Mouse (Mus musculus) adrenal gland, postnatal 36 days (tissue): ENCODE results near the gene Setd5. TPM values are rescaled to one million over a fixed set of nuclear protein-coding genes. Genes with fewer than 3 reads are reported as not detected.
A peak's percentile ranks its signal among the peaks of the same experiment; 100 is the strongest.

ENCODE experiments used
- DNase-seq, 2 experiments: peaks; one replicate each; pipeline ENCODE4 v3.0.0; 2021; ENCODE audit warnings: mixed read lengths in 1 of 2
- total RNA-seq, 2 experiments: library from RNA; stranded (reverse); gene quantifications; 2 replicates each; pipeline ENCODE4 v1.2.3; 2021

Setd5 gene
- total RNA-seq, 2 experiments from 2014 or later = 87.7 to 88.4 TPM

- no peak for DNase-seq
Observed at GRCm38 (mm10) chr6:113141389-113142094, 64.4 kb downstream of the Setd5 start.

DNA sequence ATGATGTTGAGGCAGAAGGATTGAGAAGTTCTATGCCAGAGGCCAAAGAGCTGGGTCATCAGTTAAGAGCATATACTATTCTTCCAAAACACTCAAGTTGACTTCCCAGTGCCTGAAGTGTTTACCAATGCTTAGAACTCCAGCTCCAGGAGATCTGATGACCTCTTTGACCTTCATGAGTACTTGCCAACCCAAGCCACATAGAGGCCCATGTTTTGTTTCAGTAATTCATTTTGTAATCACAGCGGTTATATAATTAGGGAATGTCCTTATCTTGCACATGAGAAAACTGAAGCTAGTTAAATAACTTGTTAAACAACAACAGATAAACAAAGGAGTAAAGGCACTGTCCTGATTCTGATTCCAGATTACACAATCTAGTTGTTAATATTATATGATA, 67.6 kb downstream of the Setd5 start:
- DNase-seq = peak in 1 of 2 experiments; percentile 25

- no peak for DNase-seq
Observed at GRCm38 (mm10) chr6:113145249-113145648, 68.1 kb downstream of the Setd5 start.

DNA sequence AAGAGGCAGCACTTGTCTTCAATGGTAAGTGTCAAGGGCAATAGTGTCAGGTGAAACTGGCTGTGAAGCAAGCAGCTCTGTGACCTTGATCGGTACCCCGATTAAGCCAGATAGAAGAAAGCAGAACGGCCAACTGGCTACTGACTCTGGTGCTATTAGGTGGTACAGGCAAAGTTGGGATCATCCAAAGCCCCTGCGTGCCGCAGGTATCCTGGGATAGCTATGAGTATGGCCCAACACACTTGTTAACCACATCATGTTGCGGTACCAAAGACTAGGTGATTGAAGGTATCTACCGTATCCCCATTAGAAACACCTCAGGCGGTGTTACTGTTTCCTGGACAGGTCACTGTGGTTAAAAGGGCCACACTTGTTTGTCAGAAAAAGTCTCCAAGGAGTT, 76.9 kb downstream of the Setd5 start:
- DNase-seq = no peak

DNA sequence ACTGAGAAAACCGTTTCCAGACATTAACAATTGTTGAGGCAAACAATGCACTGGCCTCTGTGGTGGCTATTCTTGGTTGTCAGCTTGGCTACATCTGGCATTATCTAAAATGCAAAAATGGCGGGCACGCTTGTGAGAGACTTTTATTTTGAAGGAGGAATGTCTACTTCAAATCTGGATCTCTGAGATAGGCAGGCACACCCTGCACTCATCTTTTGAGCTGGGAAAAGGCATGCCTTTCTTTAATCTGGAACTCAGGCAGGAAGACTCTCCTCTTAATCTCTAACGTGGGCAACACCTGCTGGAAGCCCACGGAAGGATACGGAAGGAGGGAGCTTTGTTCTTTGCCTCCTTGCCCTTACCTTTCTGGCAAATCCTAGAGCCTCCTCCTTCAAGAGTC, 77.7 kb downstream of the Setd5 start:
- DNase-seq = no peak

DNA sequence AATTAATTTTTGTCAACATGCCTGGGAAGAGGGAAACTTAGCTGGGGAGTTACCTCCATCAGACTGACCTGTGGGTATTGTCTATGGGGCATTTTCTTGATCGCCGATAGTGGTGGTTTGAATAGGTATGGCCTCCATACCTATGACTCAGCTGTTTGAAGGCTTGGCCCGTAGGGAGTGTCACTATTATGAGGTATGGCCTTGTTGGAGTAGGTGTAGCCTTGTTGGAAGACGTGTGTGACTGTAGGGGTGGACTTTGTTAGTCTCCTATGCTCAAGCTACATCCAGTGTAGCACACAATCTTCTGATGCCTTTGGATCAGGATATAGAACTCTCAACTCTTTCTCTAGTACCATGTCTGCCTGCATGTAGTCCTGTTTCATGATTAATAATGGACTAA, 78.9 kb downstream of the Setd5 start:
- no peak for DNase-seq

DNA sequence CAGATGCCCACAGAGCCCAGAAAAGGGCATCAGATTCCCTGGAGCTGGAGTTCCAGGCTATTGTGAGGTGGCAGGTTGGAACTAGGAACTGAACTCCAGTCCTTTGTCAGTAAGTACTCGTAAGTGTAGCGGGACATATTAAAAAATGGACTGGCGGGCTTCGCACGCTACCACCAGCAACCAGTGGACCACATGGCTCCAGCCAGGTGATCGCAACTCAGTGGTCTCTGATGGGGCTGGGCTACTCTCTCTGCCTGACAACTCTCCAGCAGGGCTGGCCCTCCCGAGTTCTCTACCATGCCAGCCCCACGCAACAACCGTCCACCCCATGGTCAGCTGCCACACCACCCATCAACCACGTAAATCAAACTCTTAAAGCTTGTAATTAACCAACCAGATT, 82.9 kb downstream of the Setd5 start:
- DNase-seq = no peak

DNA sequence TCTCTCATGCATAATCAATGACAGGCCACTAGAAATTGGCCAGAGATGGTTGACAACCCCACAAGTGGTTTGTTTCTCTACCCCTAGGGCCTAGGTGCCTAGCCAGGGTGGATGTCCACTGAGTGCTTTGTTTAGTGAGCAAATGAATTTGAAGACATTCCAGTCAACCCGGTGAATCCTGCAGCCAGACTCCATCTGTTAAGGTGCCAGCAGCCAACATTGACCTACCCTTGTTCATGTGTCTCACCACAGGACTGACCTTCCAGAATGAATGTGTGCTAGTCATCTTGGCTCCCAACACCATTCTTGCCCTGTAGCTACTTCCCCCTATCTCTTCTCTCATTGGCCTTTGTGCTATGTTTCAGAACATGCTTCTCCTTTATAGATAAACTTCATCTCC, 84.8 kb downstream of the Setd5 start:
- DNase-seq = no peak

DNA sequence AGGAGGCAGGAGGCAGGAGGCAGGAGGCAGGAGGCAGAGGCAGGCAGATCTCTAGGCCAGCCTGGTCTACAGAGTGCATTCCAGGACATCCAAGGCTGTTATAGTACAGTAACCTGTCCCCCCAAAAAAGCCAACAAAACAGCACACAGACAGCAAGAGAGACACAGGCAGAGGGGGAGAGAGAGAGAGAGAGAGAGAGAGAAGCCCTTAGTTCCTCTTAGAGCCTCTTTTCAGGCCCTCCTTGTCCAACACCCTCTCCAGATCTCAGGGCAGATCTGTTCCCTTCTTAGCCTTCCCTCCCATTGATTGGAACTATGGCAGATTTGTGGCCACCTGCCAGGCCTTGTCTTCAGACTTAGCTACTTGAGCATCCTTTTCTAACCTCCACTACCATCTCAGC, 86.3 kb downstream of the Setd5 start:
- no peak for DNase-seq

- peak; percentile 92 for DNase-seq
Observed at GRCm38 (mm10) chr6:113166661-113167251, 89.6 kb downstream of the Setd5 start.

- DNase-seq = no peak
Observed at GRCm38 (mm10) chr6:113168316-113168975, 91.3 kb downstream of the Setd5 start.

- no peak for DNase-seq
Observed at GRCm38 (mm10) chr6:113169852-113170251, 92.7 kb downstream of the Setd5 start.

DNA sequence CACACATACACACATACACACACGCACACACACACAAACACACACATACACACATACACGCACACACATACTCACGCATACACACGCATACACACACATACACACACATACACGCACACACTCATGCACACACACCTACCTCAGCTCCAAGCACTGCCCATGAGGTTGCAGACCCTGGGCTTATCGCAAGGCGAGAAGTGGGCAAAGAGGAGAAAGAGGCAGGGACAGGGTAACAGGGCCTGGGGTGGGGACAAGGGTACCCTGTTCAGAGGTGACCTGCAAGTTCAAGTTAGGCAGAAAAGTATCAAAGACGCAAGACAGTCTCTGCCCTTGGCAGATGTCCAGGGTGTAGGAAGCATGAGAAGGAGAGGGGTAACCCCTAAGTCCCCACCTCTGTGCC, 93.5 kb downstream of the Setd5 start:
- DNase-seq = no peak

DNA sequence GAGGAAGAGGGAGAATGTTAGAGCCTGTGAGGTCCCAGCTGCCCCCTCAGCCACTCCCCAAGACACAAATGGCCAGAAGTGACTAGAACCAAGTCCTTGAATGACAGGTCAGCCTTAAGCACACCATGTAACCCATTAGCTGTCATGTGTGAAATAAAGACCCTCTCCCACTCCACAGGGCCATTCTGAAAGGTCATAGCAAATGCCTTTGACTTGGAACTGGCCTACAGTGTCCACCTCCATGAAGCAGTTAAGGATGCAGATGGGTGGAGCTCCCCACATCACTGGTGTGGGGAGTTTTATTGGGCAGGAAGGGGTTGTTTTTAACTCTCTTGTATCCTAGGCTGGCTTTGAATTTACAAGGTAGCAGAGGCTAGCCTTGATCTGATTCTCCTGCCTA, 94.8 kb downstream of the Setd5 start:
- DNase-seq = no peak

DNA sequence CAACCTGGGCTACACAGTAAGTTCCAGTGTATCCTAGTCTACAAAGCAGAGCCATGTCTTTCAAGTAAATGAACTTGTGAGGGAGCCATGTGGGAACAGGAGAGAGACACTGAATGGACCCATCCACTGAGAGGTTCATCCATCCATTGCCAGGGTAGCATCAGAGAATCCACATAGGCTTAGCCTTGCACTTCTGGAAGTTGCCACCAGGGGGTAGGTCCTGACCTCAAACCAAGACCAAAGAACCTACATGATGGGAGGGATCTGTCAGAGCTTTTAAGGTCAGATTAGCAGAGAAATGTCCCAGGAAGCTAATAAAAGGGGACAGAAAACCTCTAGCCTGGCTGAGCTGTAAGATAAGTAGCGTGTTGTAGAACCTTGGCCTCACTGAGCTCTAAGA, 95.4 kb downstream of the Setd5 start:
- peak; percentile 66 to 81 for DNase-seq

DNA sequence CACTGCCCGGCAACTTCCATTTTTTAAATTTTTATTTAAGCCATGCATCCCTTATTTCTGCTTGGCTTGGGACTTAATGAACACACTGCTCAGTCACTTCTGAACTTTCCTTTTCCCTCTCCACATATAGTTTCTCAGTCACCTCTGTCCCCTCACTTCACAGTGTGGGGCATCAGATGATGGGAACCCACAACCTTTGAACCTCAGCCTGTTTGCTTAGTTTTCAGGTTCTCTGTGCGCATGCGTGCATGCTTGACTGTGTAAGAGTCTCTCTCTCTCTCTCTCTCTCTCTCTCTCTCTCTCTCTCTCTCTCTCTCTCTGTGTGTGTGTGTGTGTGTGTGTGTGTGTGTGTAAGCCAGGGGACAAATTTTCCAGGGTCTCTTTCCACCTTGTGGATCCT, 98.3 kb downstream of the Setd5 start:
- DNase-seq = no peak

GRCm38 (mm10) chr6:113176613-113177012, 99.4 kb downstream of the Setd5 start:
- DNase-seq = no peak

- DNase-seq = no peak
Observed at GRCm38 (mm10) chr6:113178286-113179194, 101.4 kb downstream of the Setd5 start.

DNA sequence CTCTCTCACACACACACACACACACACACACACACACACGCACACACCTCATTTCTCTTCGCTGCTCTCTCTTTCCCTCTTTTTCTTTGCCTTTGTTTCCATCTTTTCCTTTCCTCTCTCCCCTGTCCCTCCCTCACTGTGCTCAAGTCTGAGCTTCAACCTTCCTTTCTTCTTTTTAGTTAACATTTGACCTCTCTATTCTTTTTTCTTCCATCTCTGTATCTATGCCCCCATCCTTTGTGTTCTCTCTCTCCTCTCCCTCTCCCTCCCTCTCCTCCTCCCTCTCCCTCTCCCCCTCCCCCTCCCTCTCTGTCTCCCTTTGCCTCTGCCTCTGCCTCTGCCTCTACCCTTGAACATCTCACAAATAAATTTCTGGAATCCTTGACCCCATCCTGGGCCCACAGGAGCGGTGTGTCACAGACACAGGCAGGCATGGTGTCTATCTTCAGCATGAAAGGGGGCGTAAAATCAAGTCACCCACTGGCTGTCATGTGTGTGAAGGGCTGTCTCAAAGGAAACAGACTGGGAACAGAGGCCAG, 102.1 kb downstream of the Setd5 start:
- no peak for DNase-seq

DNA sequence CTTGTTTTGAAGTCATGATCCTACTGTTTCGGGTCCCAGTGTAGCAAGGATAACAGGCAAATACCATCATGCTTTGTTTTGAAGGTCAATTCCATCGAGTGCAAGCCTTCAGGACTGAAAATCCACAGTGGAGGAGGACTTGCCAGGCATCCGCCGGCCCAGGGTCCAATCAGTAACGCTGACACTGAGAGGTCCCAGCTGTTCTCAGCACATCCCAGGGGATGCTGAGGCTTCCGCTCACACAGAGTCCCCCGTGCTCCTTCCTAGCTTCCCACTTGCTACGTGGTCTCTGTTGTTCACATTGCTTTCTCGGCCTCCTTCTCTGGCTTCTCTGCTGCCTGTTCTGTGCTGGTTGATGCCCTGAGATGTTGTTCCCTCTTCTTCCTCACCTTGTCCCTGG, 107.0 kb downstream of the Setd5 start:
- no peak for DNase-seq

DNA sequence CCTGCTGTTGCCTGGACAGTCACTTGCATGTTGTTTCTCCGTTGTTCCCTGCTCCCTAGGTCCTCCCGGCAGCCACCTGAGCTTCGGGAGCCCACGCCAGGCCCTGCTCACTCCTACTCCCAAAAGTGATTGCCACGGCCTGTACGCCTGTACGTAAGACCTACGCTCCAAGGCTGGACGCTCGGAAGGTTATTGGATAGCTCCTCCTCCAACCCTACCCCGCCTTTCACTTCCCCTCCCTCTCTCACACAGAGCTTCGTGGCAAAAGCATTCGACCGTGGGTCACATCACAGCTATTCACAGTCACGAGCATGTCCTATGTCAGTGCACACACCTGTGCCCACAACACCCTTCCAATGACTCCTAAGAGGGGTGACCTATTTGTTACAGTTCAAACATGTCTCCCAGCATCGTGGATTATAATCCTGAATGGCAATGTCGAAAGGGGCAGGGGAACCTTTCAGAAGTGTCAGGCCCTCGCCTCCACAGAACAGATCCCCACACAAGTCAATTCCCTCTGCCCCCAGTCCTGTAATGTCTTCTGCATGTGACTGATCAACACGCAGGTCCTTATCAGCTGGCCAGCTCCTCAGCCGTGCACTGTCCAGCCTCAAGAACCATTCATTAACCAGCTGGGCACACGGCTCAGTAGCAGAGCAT, 107.8 kb downstream of the Setd5 start:
- DNase-seq = no peak
